Mouse (Mus musculus) hindbrain, embryonic 11.5 days (tissue): ENCODE results near the gene 1600015I10Rik. TPM values are rescaled to one million over a fixed set of nuclear protein-coding genes. Genes with fewer than 3 reads are reported as not detected.

ENCODE experiments used
- ATAC-seq: fragments of 200-750 bp; cut with Nextera tagmentation; 2 replicates; pipeline ENCODE4 v1.8.0; 2017; ENCODE audit warnings: mild to moderate bottlenecking, moderate TSS enrichment, moderate library complexity; ENCODE audit not compliant: low FRiP score
- DNase-seq: peaks from one replicate; pipeline ENCODE4 v3.0.0-alpha.2; 2015; ENCODE audit warnings: low spot score
- H3K27ac ChIP-seq: fragments of 300-500 bp; sonication (generic); 2 replicates; pipeline ENCODE4 v1.5.1; 2014; ENCODE audit warnings: mild to moderate bottlenecking, low read depth, low read length
- H3K27me3 ChIP-seq: fragments of 300-500 bp; sonication (generic); 2 replicates; pipeline ENCODE4 v1.6.1; 2014; ENCODE audit warnings: mild to moderate bottlenecking, low read length, moderate library complexity, mixed read lengths; ENCODE audit not compliant: control insufficient read depth, insufficient read depth
- H3K36me3 ChIP-seq: fragments of 300-500 bp; sonication (generic); 2 replicates; pipeline ENCODE4 v1.6.1; 2014; ENCODE audit warnings: mild to moderate bottlenecking, low read length, moderate library complexity, mixed read lengths; ENCODE audit not compliant: control insufficient read depth, insufficient read depth
- H3K4me1 ChIP-seq: fragments of 300-500 bp; sonication (generic); replicated peaks from 2 replicates; pipeline ENCODE4 v1.6.1; 2014; ENCODE audit warnings: low read length, mixed read lengths; ENCODE audit not compliant: control insufficient read depth, insufficient read depth
- H3K4me2 ChIP-seq: fragments of 300-500 bp; sonication (generic); replicated peaks from 2 replicates; pipeline ENCODE4 v1.6.1; 2014; ENCODE audit warnings: mild to moderate bottlenecking, low read depth, low read length
- H3K4me3 ChIP-seq: fragments of 300-500 bp; sonication (generic); 2 replicates; pipeline ENCODE4 v1.5.1; 2014; ENCODE audit warnings: low read depth, low read length
- H3K9ac ChIP-seq: fragments of 300-500 bp; sonication (generic); 2 replicates; pipeline ENCODE4 v1.6.1; 2014; ENCODE audit warnings: low read depth, low read length
- H3K9me3 ChIP-seq: fragments of 300-500 bp; sonication (generic); 2 replicates; pipeline ENCODE4 v1.6.1; 2016; ENCODE audit warnings: low read length; ENCODE audit not compliant: control insufficient read depth
- WGBS: fragments of 180-500 bp; shearing (Covaris S2); extraction: QIAGEN DNeasy Blood & Tissue Kit; methylation state at CpG from one replicate; pipeline ENCODE4 v1.1.7; 2014; 5-methylcytosine and 5-hydroxymethylcytosine counted together
- polyA plus RNA-seq: library from polyadenylated mRNA; unstranded; fragments of >200 nt; fragmentation: Nextera tagmentation; extraction: Ambion mirVana; gene quantifications from 2 replicates; pipeline ENCODE4 v1.2.1, GENCODE M21; 2014

The 1600015I10Rik gene
- polyA plus RNA-seq, 1 experiment from 2014 or later: not detected

DNA sequence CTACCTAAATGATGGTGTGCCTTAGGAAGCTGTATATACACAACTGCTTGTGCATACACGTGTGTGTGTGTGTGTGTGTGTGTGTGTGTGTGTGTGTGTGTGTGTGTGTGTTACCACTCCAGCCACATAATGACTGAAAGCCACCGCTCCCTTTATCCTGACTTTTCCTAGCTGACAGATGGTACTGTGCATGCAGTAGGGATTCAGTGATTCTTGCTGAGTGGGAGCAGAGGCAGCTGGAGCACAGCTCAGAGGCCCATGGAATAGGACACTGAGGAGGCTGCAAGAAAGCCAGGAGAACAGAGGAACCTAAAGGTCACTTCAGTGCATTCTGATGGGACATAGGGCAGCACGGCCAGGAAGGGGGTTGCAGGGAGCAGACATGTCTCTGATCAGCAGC is 52.6 kb downstream of the 1600015I10Rik start:
- 90% methylated on average over 3 of the region's 3 CpGs for WGBS
- ATAC-seq: no peak
- no peaks in the 10 kb centered on the region for H3K4me1 ChIP-seq

More for the DNA sequence above, 52.6 kb downstream of the 1600015I10Rik start:
- DNase-seq: no peak
- Histone ChIP-seq H3K27me3 (no peaks in the 10 kb centered on the region), H3K9ac (no peak overlapping the region), H3K4me3 (no peak overlapping the region), H3K27ac (no peak overlapping the region), H3K9me3 (no peaks in the 10 kb centered on the region), H3K4me2 (no peak overlapping the region), H3K36me3 (no peaks in the 10 kb centered on the region)

Other genes starting within 250 kb of the 1600015I10Rik start
- gene Gimap4, start 245.3 kb upstream of the 1600015I10Rik start, polyA plus RNA-seq: 3.3 and 5.6 TPM in 2 replicates
- gene Gimap6, start 221.7 kb upstream of the 1600015I10Rik start, polyA plus RNA-seq: 10.7 and 11.5 TPM in 2 replicates
- not detected in 2 replicates for gene Gm28053, start 211.3 kb upstream of the 1600015I10Rik start, polyA plus RNA-seq
- 0.11 TPM in 1 of 2 replicates, not detected in the other for gene Gimap7, start 211.3 kb upstream of the 1600015I10Rik start, polyA plus RNA-seq
- gene Gimap1, start 190.8 kb upstream of the 1600015I10Rik start, polyA plus RNA-seq: 5.0 and 6.1 TPM in 2 replicates
- 0.49 and 0.92 TPM in 2 replicates for gene Gimap5, start 183.7 kb upstream of the 1600015I10Rik start, polyA plus RNA-seq
- 0.17 TPM in 1 of 2 replicates, not detected in the other for gene Gimap3, start 159.0 kb upstream of the 1600015I10Rik start, polyA plus RNA-seq
- gene Tmem176a, start 89.0 kb upstream of the 1600015I10Rik start, polyA plus RNA-seq: 25.7 and 26.0 TPM in 2 replicates
- gene Tmem176b, start 88.4 kb upstream of the 1600015I10Rik start, polyA plus RNA-seq: 66.7 and 72.5 TPM in 2 replicates
- not detected in 2 replicates for gene Aoc1, start 57.0 kb upstream of the 1600015I10Rik start, polyA plus RNA-seq
- not detected in 2 replicates for gene Doxl2, start 45.1 kb downstream of the 1600015I10Rik start, polyA plus RNA-seq
- not detected in 2 replicates for gene Svs1, start 57.0 kb downstream of the 1600015I10Rik start, polyA plus RNA-seq
- 0.76 and 1.0 TPM in 2 replicates for gene Gpnmb, start 106.7 kb downstream of the 1600015I10Rik start, polyA plus RNA-seq
- 56.2 and 57.9 TPM in 2 replicates for gene Malsu1, start 143.9 kb downstream of the 1600015I10Rik start, polyA plus RNA-seq